Mouse (Mus musculus) limb, embryonic 10.5 days (tissue): ENCODE data around the gene Arpp21. TPM values are rescaled to one million over a fixed set of nuclear protein-coding genes. Genes with fewer than 3 reads are reported as not detected.
A peak's percentile ranks its signal among the peaks of the same experiment; 100 is the strongest.

Experiments
- DNase-seq: peaks from one replicate; pipeline ENCODE4 v3.0.0-alpha.2; 2017; ENCODE audit warnings: low spot score
- H3K27ac ChIP-seq: fragments of 300-500 bp; sonication (generic); 2 replicates; pipeline ENCODE4 v1.5.1; 2016; ENCODE audit warnings: mild to moderate bottlenecking
- H3K27me3 ChIP-seq: fragments of 300-500 bp; sonication (generic); 2 replicates; pipeline ENCODE4 v1.6.1; 2016; ENCODE audit warnings: low read depth, mild to moderate bottlenecking; ENCODE audit not compliant: poor library complexity, severe bottlenecking
- H3K36me3 ChIP-seq: fragments of 300-500 bp; sonication (generic); 2 replicates; pipeline ENCODE4 v1.6.1; 2016; ENCODE audit warnings: mild to moderate bottlenecking, moderate library complexity
- H3K4me1 ChIP-seq: fragments of 300-500 bp; sonication (generic); 2 replicates; pipeline ENCODE4 v1.6.1; 2016
- H3K4me3 ChIP-seq: fragments of 300-500 bp; sonication (generic); 2 replicates; pipeline ENCODE4 v1.5.1; 2016; ENCODE audit warnings: mild to moderate bottlenecking, moderate library complexity
- H3K9me3 ChIP-seq: fragments of 300-500 bp; sonication (generic); replicated peaks from 2 replicates; pipeline ENCODE4 v1.6.1; 2016; ENCODE audit warnings: mild to moderate bottlenecking
- WGBS: fragments of 180-500 bp; shearing (Covaris S2); methylation state at CpG from one replicate; pipeline ENCODE4 v1.1.7; 2016; 5-methylcytosine and 5-hydroxymethylcytosine counted together
- polyA plus RNA-seq: library from polyadenylated mRNA; unstranded; fragments of >200 nt; fragmentation: Nextera tagmentation; extraction: Ambion mirVana; gene quantifications from 2 replicates; pipeline ENCODE4 v1.2.1, GENCODE M21; 2016

The Arpp21 gene
- polyA plus RNA-seq, 1 experiment from 2014 or later = 1.2 TPM

GRCm38 (mm10) chr9:112247183-112247582 is 11.4 kb upstream of the Arpp21 start:
- Histone ChIP-seq H3K9me3 (no peaks in the 10 kb centered on the region), H3K4me3 (no peak overlapping the region), H3K27me3 (no peaks in the 10 kb centered on the region), H3K27ac (no peak overlapping the region), H3K36me3 (no peaks in the 10 kb centered on the region), H3K4me1 (no peaks in the 10 kb centered on the region)
- 86% methylated on average over 2 of the region's 2 CpGs for WGBS
- no peak for DNase-seq

- peaks cover 51% of the 10 kb centered on the region for H3K27me3 ChIP-seq
- no peak for DNase-seq
- WGBS = 87% methylated on average over 9 of the region's 9 CpGs
Observed at GRCm38 (mm10) chr9:112238168-112238567, 2.4 kb upstream of the Arpp21 start.

GRCm38 (mm10) chr9:112236551-112236950 is 813 bp upstream of the Arpp21 start:
- no peaks in the 10 kb centered on the region for H3K9me3 ChIP-seq
- WGBS = 86% methylated on average over 8 of the region's 8 CpGs
- no peak overlapping the region for H3K27ac ChIP-seq
- H3K27me3 ChIP-seq = peaks cover 66% of the 10 kb centered on the region
- H3K4me1 ChIP-seq = peaks cover 18% of the 10 kb centered on the region
- no peaks in the 10 kb centered on the region for H3K36me3 ChIP-seq
- DNase-seq = no peak
- no peak overlapping the region for H3K4me3 ChIP-seq

More at GRCm38 (mm10) chr9:112238168-112238567, 2.4 kb upstream of the Arpp21 start:
- H3K9me3 ChIP-seq = no peaks in the 10 kb centered on the region
- no peaks in the 10 kb centered on the region for H3K36me3 ChIP-seq
- no peak overlapping the region for H3K27ac ChIP-seq
- peaks cover 18% of the 10 kb centered on the region for H3K4me1 ChIP-seq
- H3K4me3 ChIP-seq = no peak overlapping the region

GRCm38 (mm10) chr9:112235041-112235695 is 570 bp downstream of the Arpp21 start:
- H3K27me3 ChIP-seq = peaks cover 70% of the 10 kb centered on the region
- H3K36me3 ChIP-seq = no peaks in the 10 kb centered on the region
- H3K4me3 ChIP-seq = peak overlapping the region; percentile 61
- under 1% methylated on average over 41 of the region's 44 CpGs for WGBS
- H3K9me3 ChIP-seq = no peaks in the 10 kb centered on the region
- H3K27ac ChIP-seq = peak overlapping the region; percentile 34
- H3K4me1 ChIP-seq = peaks cover 18% of the 10 kb centered on the region
- DNase-seq = peak; percentile 61

- Histone ChIP-seq H3K27me3 (peaks cover 70% of the 10 kb centered on the region), H3K4me3 (peak overlapping the region; percentile 61), H3K9me3 (no peaks in the 10 kb centered on the region), H3K27ac (peak overlapping the region; percentile 34), H3K4me1 (peaks cover 18% of the 10 kb centered on the region), H3K36me3 (no peaks in the 10 kb centered on the region)
- under 1% methylated on average over 24 of the region's 24 CpGs for WGBS
- DNase-seq = peak; percentile 56
Observed at GRCm38 (mm10) chr9:112234505-112235024, 1.2 kb downstream of the Arpp21 start.

- no peaks in the 10 kb centered on the region for H3K9me3 ChIP-seq
- H3K4me1 ChIP-seq = peaks cover 18% of the 10 kb centered on the region
- peak; percentile 60 for DNase-seq
- H3K27me3 ChIP-seq = peaks cover 70% of the 10 kb centered on the region
- peak overlapping the region; percentile 61 for H3K4me3 ChIP-seq
- H3K36me3 ChIP-seq = no peaks in the 10 kb centered on the region
- H3K27ac ChIP-seq = no peak overlapping the region
- 18% methylated on average over 12 of the region's 12 CpGs for WGBS
Observed at GRCm38 (mm10) chr9:112233822-112234504, 1.8 kb downstream of the Arpp21 start.

GRCm38 (mm10) chr9:112233378-112233777 is 2.4 kb downstream of the Arpp21 start:
- peaks cover 65% of the 10 kb centered on the region for H3K27me3 ChIP-seq
- WGBS = 67% methylated on average over 6 of the region's 6 CpGs
- no peak for DNase-seq

GRCm38 (mm10) chr9:112231935-112232575 is 3.7 kb downstream of the Arpp21 start:
- Histone ChIP-seq H3K9me3 (no peaks in the 10 kb centered on the region), H3K4me3 (no peak overlapping the region), H3K4me1 (peaks cover 18% of the 10 kb centered on the region), H3K36me3 (no peaks in the 10 kb centered on the region), H3K27me3 (peaks cover 57% of the 10 kb centered on the region), H3K27ac (no peak overlapping the region)
- WGBS = 71% methylated on average over 8 of the region's 8 CpGs
- no peak for DNase-seq

More at GRCm38 (mm10) chr9:112233378-112233777, 2.4 kb downstream of the Arpp21 start:
- Histone ChIP-seq H3K4me3 (no peak overlapping the region), H3K27ac (no peak overlapping the region), H3K36me3 (no peaks in the 10 kb centered on the region), H3K9me3 (no peaks in the 10 kb centered on the region), H3K4me1 (peaks cover 18% of the 10 kb centered on the region)

GRCm38 (mm10) chr9:112231383-112231782 is 4.4 kb downstream of the Arpp21 start:
- no peak for DNase-seq
- Histone ChIP-seq H3K36me3 (no peaks in the 10 kb centered on the region), H3K27ac (no peak overlapping the region), H3K4me1 (peaks cover 18% of the 10 kb centered on the region), H3K4me3 (no peak overlapping the region), H3K27me3 (peaks cover 51% of the 10 kb centered on the region), H3K9me3 (no peaks in the 10 kb centered on the region)
- WGBS = 86% methylated on average over 5 of the region's 5 CpGs

GRCm38 (mm10) chr9:112230716-112231361 is 4.9 kb downstream of the Arpp21 start:
- 84% methylated on average over 4 of the region's 4 CpGs for WGBS
- Histone ChIP-seq H3K9me3 (no peaks in the 10 kb centered on the region), H3K4me3 (no peak overlapping the region), H3K27me3 (peaks cover 46% of the 10 kb centered on the region), H3K36me3 (no peaks in the 10 kb centered on the region), H3K27ac (no peak overlapping the region), H3K4me1 (peaks cover 18% of the 10 kb centered on the region)
- no peak for DNase-seq

- Histone ChIP-seq H3K27me3 (peaks cover 22% of the 10 kb centered on the region), H3K4me3 (no peak overlapping the region), H3K27ac (no peak overlapping the region), H3K9me3 (no peaks in the 10 kb centered on the region), H3K4me1 (no peaks in the 10 kb centered on the region), H3K36me3 (no peaks in the 10 kb centered on the region)
- 88% methylated on average over 3 of the region's 3 CpGs for WGBS
- DNase-seq = no peak
Observed at GRCm38 (mm10) chr9:112228470-112228869, 7.3 kb downstream of the Arpp21 start.

GRCm38 (mm10) chr9:112227174-112227573 is 8.6 kb downstream of the Arpp21 start:
- 77% methylated on average over 13 of the region's 13 CpGs for WGBS
- no peaks in the 10 kb centered on the region for H3K36me3 ChIP-seq
- no peak for DNase-seq
- H3K4me3 ChIP-seq = no peak overlapping the region
- peaks cover 9% of the 10 kb centered on the region for H3K27me3 ChIP-seq
- no peaks in the 10 kb centered on the region for H3K9me3 ChIP-seq
- no peaks in the 10 kb centered on the region for H3K4me1 ChIP-seq
- no peak overlapping the region for H3K27ac ChIP-seq
